Mouse (Mus musculus): ENCODE measurements around the gene Rab17. TPM values are rescaled to one million over a fixed set of nuclear protein-coding genes. Genes with fewer than 3 reads are reported as not detected.

Gene Rab17
- polyA plus RNA-seq, 1 experiment from 2014 or later: 2.9 TPM

Other genes starting within 250 kb of the Rab17 start
- gene Col6a3, start 125.7 kb downstream of the Rab17 start, polyA plus RNA-seq (2015; fragmentation: Nextera tagmentation; extraction: Ambion mirVana): 24.6 and 40.1 TPM in 2 replicates
- gene Mlph, start 54.6 kb downstream of the Rab17 start, polyA plus RNA-seq (2015; fragmentation: Nextera tagmentation; extraction: Ambion mirVana): 0.42 and 0.44 TPM in 2 replicates
- not detected in 2 replicates for gene Prlh, start 16.6 kb downstream of the Rab17 start, polyA plus RNA-seq (2015; fragmentation: Nextera tagmentation; extraction: Ambion mirVana)
- gene Lrrfip1, start 29.1 kb upstream of the Rab17 start, polyA plus RNA-seq (2015; fragmentation: Nextera tagmentation; extraction: Ambion mirVana): 136 and 149 TPM in 2 replicates
- 3.3 and 4.0 TPM in 2 replicates for gene Rbm44, start 175.4 kb upstream of the Rab17 start, polyA plus RNA-seq (2015; fragmentation: Nextera tagmentation; extraction: Ambion mirVana)
- 46.1 and 50.6 TPM in 2 replicates for gene Ramp1, start 210.2 kb upstream of the Rab17 start, polyA plus RNA-seq (2015; fragmentation: Nextera tagmentation; extraction: Ambion mirVana)